Mouse (Mus musculus) granulocyte monocyte progenitor cell, adult 5-6 weeks (primary cell): ENCODE results near the gene Trmt2b. TPM values are rescaled to one million over a fixed set of nuclear protein-coding genes. Genes with fewer than 3 reads are reported as not detected.
"Not testable (repeated sequence)": the region's sequence is repeated elsewhere in the genome, so short reads cannot be mapped to it uniquely, and the experiment has no call there.

Source experiments
- ATAC-seq: replicated peaks from 2 replicates; pipeline ENCODE4 v1.8.0; 2016; ENCODE audit warnings: mild to moderate bottlenecking, moderate TSS enrichment, inconsistent platforms; ENCODE audit not compliant: poor library complexity, severe bottlenecking
- total RNA-seq, 2 experiments: library from RNA; stranded (forward) in 1 of 2; stranded (reverse) in 1 of 2; fragments of 200-712, 200-1000 nt in 1 of 2; fragments of >200 nt in 1 of 2; fragmentation: Nextera tagmentation in 1 of 2; gene quantifications; 2 replicates each; pipeline ENCODE4 v1.2.3; 2014 to 2017

Trmt2b gene
- total RNA-seq, 2 experiments from 2014 or later = 23.1 to 34.9 TPM

DNA sequence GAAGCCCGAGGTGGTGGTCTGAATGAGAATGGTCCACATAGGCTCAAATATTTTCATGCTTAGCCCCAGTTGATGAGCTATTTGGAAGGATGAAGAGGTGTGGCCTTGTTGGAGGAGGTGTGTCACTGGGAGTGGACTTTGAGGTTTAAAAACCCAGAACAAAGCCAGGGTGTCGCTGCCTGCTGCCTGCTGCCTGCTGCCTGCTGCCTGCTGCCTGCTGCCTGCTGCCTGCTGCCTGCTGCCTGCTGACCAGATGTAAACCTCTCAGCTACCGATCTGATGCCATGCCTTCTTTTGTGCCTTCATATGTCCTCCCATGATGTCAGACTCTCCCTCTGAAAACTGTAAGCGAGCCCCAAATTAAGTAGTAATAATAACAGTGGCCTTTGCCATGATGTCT lies 54.9 kb downstream of the Trmt2b start, which contains the start of gene Nox1:
Nox1 (minus strand) TSS at position 101 of the 400 bp plus-strand sequence.
- no peak for ATAC-seq

DNA sequence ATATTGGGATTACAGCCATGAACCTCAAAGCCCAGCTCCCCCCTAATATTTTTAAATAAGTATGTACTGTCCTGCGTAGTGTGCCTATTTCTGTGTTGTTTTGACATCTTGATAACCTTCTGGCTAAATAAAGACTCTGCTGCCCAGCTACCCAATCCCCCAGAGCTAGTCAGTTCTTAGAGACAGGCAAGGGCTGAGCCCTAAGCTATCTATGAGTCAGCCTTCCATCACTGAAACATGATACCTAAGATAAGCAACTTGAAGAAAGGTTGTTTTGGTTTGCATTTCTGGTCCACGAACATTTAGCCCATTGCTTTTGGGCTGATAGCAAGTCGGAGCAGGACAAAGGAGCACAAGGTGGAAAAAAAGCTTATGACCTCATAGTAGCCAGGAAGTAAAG lies 56.2 kb downstream of the Trmt2b start:
- no peak for ATAC-seq

- ATAC-seq = no peak
Measured at GRCm38 (mm10) chrX:134218161-134218560, 58.6 kb downstream of the Trmt2b start.

DNA sequence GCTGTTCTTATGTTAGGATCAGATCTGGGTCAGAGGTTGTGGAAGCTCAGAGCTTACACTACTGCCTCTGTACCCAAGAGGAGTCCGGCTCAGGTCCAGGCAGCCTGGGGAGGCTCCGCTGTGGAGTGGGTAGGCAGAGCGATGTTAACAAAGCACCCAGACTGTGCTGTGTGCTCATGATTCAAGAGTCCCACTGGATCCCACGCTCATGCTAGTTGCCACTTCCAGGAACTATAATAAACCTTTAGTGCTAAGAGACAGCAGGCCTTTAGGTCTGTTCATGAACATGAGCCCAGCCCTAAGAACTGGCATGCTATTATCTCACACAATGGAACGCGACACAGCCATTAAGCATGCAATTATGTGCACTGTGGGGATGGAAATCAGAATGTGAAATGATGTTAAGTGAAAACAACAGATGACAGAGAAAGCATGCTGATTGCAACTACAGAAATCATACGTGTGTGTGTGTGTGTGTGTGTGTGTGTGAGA lies 65.6 kb downstream of the Trmt2b start:
- ATAC-seq = no peak

DNA sequence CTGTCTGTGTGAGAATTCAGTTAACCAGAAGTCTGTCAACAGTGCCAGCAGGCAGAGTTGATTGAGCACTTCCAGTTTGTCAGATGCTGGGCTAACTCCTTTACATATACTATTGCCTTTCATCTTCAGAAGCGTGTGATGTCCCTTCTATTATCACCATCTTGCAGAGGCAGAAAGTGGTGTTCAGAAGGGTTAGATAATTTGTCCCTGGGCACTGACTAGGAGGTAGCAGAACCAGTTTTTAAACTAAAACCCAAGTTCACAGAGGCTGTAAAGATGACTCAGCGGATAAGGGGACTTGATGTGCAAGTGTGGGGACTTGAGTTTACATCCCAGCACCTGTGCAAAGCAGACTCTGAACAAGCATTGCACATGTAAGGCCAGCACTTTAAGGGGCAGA lies 68.3 kb downstream of the Trmt2b start:
- ATAC-seq = no peak

- ATAC-seq = not testable (repeated sequence)
Measured at GRCm38 (mm10) chrX:134187201-134187600, 89.6 kb downstream of the Trmt2b start, which contains the start of gene Arl13a. Gene Arl13a (plus strand): TSS chrX:134187501.

GRCm38 (mm10) chrX:134174699-134175098 lies 102.1 kb downstream of the Trmt2b start:
- ATAC-seq = no peak

Other genes with a start within 250 kb of the Trmt2b start
- 50.0 and 59.7 TPM in 2 replicates for gene Cstf2, start 217.8 kb downstream of the Trmt2b start, total RNA-seq (2014; fragmentation: Nextera tagmentation)
- gene Cstf2, start 217.8 kb downstream of the Trmt2b start, total RNA-seq (2017) = 65.1 and 96.1 TPM in 2 replicates
- 0.38 TPM in 1 of 2 replicates, not detected in the other for gene Xkrx, start 114.9 kb downstream of the Trmt2b start, total RNA-seq (2014; fragmentation: Nextera tagmentation)
- not detected in 2 replicates for gene Xkrx, start 114.9 kb downstream of the Trmt2b start, total RNA-seq (2017)
- gene Arl13a, start 89.5 kb downstream of the Trmt2b start, total RNA-seq (2014; fragmentation: Nextera tagmentation) = not detected in 2 replicates
- not detected in 2 replicates for gene Arl13a, start 89.5 kb downstream of the Trmt2b start, total RNA-seq (2017)
- gene Nox1, start 55.0 kb downstream of the Trmt2b start, total RNA-seq (2014; fragmentation: Nextera tagmentation) = 1.6 TPM in 1 of 2 replicates, not detected in the other
- gene Nox1, start 55.0 kb downstream of the Trmt2b start, total RNA-seq (2017) = 0.13 TPM in 1 of 2 replicates, not detected in the other
- gene Tmem35a, start 18.2 kb upstream of the Trmt2b start, total RNA-seq (2014; fragmentation: Nextera tagmentation) = not detected in 2 replicates
- not detected in 2 replicates for gene Tmem35a, start 18.2 kb upstream of the Trmt2b start, total RNA-seq (2017)
- gene Cenpi, start 31.1 kb upstream of the Trmt2b start, total RNA-seq (2014; fragmentation: Nextera tagmentation) = 19.2 and 35.9 TPM in 2 replicates
- 34.8 and 40.2 TPM in 2 replicates for gene Cenpi, start 31.1 kb upstream of the Trmt2b start, total RNA-seq (2017)
- gene Drp2, start 127.6 kb upstream of the Trmt2b start, total RNA-seq (2014; fragmentation: Nextera tagmentation) = 1.4 TPM in 1 of 2 replicates, not detected in the other
- 0.17 and 0.77 TPM in 2 replicates for gene Drp2, start 127.6 kb upstream of the Trmt2b start, total RNA-seq (2017)
- not detected in 2 replicates for gene Taf7l, start 199.5 kb upstream of the Trmt2b start, total RNA-seq (2014; fragmentation: Nextera tagmentation)
- gene Taf7l, start 199.5 kb upstream of the Trmt2b start, total RNA-seq (2017) = not detected in 2 replicates